In genomic region chr8:124310509-124310908, GRCm38 (mm10) we compare ENCODE assay signal across 32 mouse cellular contexts.
A peak's percentile ranks its signal among the peaks of the same experiment; 100 is the strongest.
DNase-seq lines count a peak whose midpoint lies in the region; ATAC-seq and TF ChIP-seq lines count a peak whose summit lies in the region.
"Had no signal": no experiment of that assay in that cellular context is flagged by ENCODE, and none has a peak within 500 bp of the region (broad histone marks: within the 10 kb centered on the region; RNA-seq: fewer than 3 reads in every experiment).

No protein-coding gene starts in this region.

- H3K4me3 ChIP-seq in hindbrain, embryonic 10.5 days, result no peak overlapping the region
- no peak overlapping the region for H3K4me3 ChIP-seq in hindbrain, postnatal 0 days (ENCODE audit: low read length)
- H3K4me3 ChIP-seq in kidney, embryonic 14.5 days (ENCODE audit: low read length), result no peak overlapping the region
- no peak overlapping the region for H3K4me3 ChIP-seq in liver, postnatal 0 days (ENCODE audit: low read depth, low read length)
- H3K4me3 ChIP-seq: embryonic facial prominence, embryonic 13.5 days; forebrain, embryonic 10.5 days; gastrocnemius, adult 2 months; heart, embryonic 12.5 days; limb, embryonic 13.5 days; megakaryocyte, embryonic 14.5 days; midbrain, embryonic 12.5 days; myocyte; neural tube, embryonic 12.5 days had no signal

- H3K4me1 ChIP-seq in hindbrain, embryonic 10.5 days (replicated peaks), result peaks cover 55% of the 10 kb centered on the region
- H3K4me1 ChIP-seq in hindbrain, postnatal 0 days (ENCODE audit: insufficient read depth, low read length), result no peaks in the 10 kb centered on the region
- H3K4me1 ChIP-seq in kidney, embryonic 14.5 days (ENCODE audit: control insufficient read depth, insufficient read depth, low read length), result peaks cover 5% of the 10 kb centered on the region
- peaks cover 5% of the 10 kb centered on the region for H3K4me1 ChIP-seq in liver, postnatal 0 days (ENCODE audit: insufficient read depth)

- WGBS in hindbrain, embryonic 10.5 days, result 78% methylated on average over 13 of the region's 13 CpGs
- 78% methylated on average over 13 of the region's 13 CpGs for WGBS in hindbrain, postnatal 0 days
- 83% methylated on average over 13 of the region's 13 CpGs for WGBS in kidney, embryonic 14.5 days
- WGBS in liver, postnatal 0 days (ENCODE audit: insufficient replicate concordance), result 69% methylated on average over 13 of the region's 13 CpGs

- H3K9ac ChIP-seq in hindbrain, postnatal 0 days (replicated peaks; ENCODE audit: low read length), result no peak overlapping the region
- H3K9ac ChIP-seq in kidney, embryonic 14.5 days (ENCODE audit: low read depth, low read length), result no peak overlapping the region
- no peak overlapping the region for H3K9ac ChIP-seq in liver, postnatal 0 days (replicated peaks)
- H3K9ac ChIP-seq: embryonic facial prominence, embryonic 13.5 days; heart, embryonic 12.5 days; hindbrain, embryonic 14.5 days; limb, embryonic 13.5 days; midbrain, embryonic 12.5 days; neural tube, embryonic 12.5 days had no signal

- H3K9me3 ChIP-seq in hindbrain, embryonic 10.5 days, result no peaks in the 10 kb centered on the region
- H3K9me3 ChIP-seq in hindbrain, postnatal 0 days (ENCODE audit: low read length), result no peaks in the 10 kb centered on the region
- H3K9me3 ChIP-seq in kidney, embryonic 14.5 days (ENCODE audit: control insufficient read depth, low read length), result no peaks in the 10 kb centered on the region
- H3K9me3 ChIP-seq in liver, postnatal 0 days (ENCODE audit: low read length), result no peaks in the 10 kb centered on the region
- H3K9me3 ChIP-seq: embryonic facial prominence, embryonic 13.5 days; forebrain, embryonic 10.5 days; heart, embryonic 12.5 days; limb, embryonic 13.5 days; megakaryocyte, embryonic 14.5 days; midbrain, embryonic 12.5 days; neural tube, embryonic 12.5 days had no signal

- no peaks in the 10 kb centered on the region for H3K27me3 ChIP-seq in hindbrain, embryonic 10.5 days (ENCODE audit: insufficient read depth, poor library complexity, severe bottlenecking)
- H3K27me3 ChIP-seq in hindbrain, postnatal 0 days (ENCODE audit: insufficient read depth, low read length), result no peaks in the 10 kb centered on the region
- no peaks in the 10 kb centered on the region for H3K27me3 ChIP-seq in kidney, embryonic 14.5 days (ENCODE audit: control insufficient read depth, insufficient read depth, low read length)
- no peaks in the 10 kb centered on the region for H3K27me3 ChIP-seq in liver, postnatal 0 days (ENCODE audit: insufficient read depth, low read length)
- H3K27me3 ChIP-seq: embryonic facial prominence, embryonic 13.5 days; heart, embryonic 12.5 days; limb, embryonic 13.5 days; megakaryocyte, embryonic 14.5 days; midbrain, embryonic 12.5 days; neural tube, embryonic 12.5 days had no signal

- peaks cover 68% of the 10 kb centered on the region for H3K36me3 ChIP-seq in hindbrain, embryonic 10.5 days
- no peaks in the 10 kb centered on the region for H3K36me3 ChIP-seq in hindbrain, postnatal 0 days (ENCODE audit: insufficient read depth, low read length)
- peaks cover 12% of the 10 kb centered on the region for H3K36me3 ChIP-seq in kidney, embryonic 14.5 days (ENCODE audit: control insufficient read depth, insufficient read depth, low read length)
- H3K36me3 ChIP-seq in liver, postnatal 0 days (replicated peaks; ENCODE audit: insufficient read depth, low read length), result peaks cover 13% of the 10 kb centered on the region

- ATAC-seq in hindbrain, postnatal 0 days, result no peak
- no peak for ATAC-seq in kidney, embryonic 14.5 days (ENCODE audit: low FRiP score, low TSS enrichment)
- peak; percentile 31 for ATAC-seq in liver, postnatal 0 days
- ATAC-seq: CD4-positive, CD25-positive, alpha-beta regulatory T cell, adult 4 months; forebrain, embryonic 16.5 days; inflammation-experienced regulatory T-cells, adult 6 months; lung, postnatal 0 days had no signal

- H3K4me2 ChIP-seq in hindbrain, postnatal 0 days (ENCODE audit: low read depth, low read length), result no peak overlapping the region
- no peak overlapping the region for H3K4me2 ChIP-seq in kidney, embryonic 14.5 days (replicated peaks; ENCODE audit: low read depth, low read length)
- no peak overlapping the region for H3K4me2 ChIP-seq in liver, postnatal 0 days (ENCODE audit: low read depth, low read length)
- H3K4me2 ChIP-seq: embryonic facial prominence, embryonic 13.5 days; heart, embryonic 12.5 days; hindbrain, embryonic 14.5 days; limb, embryonic 13.5 days; midbrain, embryonic 12.5 days; neural tube, embryonic 12.5 days had no signal

- no peak for DNase-seq in hindbrain, embryonic 10.5 days (ENCODE audit: low spot score)
- DNase-seq in hindbrain, postnatal 0 days (ENCODE audit: low spot score), result no peak
- peak; percentile 11 for DNase-seq in kidney, postnatal 14 days
- peak; percentile 42 for DNase-seq in adrenal gland, postnatal 14 days
- no peak for DNase-seq in liver, postnatal 0 days
- no peak for DNase-seq in ovary, postnatal 10 days (ENCODE audit: low spot score)
- DNase-seq: cerebellum, adult 18-20 months; cerebellum, postnatal 10 days; gastrocnemius, adult 2 months; gastrocnemius, postnatal 36 days; heart, adult 18-20 months; heart, postnatal 4 days; lung, adult 18-20 months; lung, postnatal 4 days; right cerebral cortex, postnatal 4 days; thymus, adult 2 months; thymus, postnatal 36 days had no signal

- TF ChIP-seq EP300 in liver, postnatal 0 days (IDR thresholded peaks at IDR 0.05; ENCODE audit: low read depth), result no peak

- peak overlapping the region; percentile 56 for H3K27ac ChIP-seq in hindbrain, embryonic 10.5 days
- H3K27ac ChIP-seq in hindbrain, postnatal 0 days, result no peak overlapping the region
- H3K27ac ChIP-seq in kidney, embryonic 14.5 days (ENCODE audit: low read depth, low read length), result no peak overlapping the region
- H3K27ac ChIP-seq in liver, postnatal 0 days (ENCODE audit: low read depth), result no peak overlapping the region
- H3K27ac ChIP-seq: embryonic facial prominence, embryonic 13.5 days; forebrain, embryonic 10.5 days; gastrocnemius, adult 2 months; hindbrain, embryonic 14.5 days; kidney, postnatal 0 days; limb, embryonic 13.5 days; midbrain, embryonic 12.5 days; neural tube, embryonic 12.5 days had no signal

- TF ChIP-seq CTCF in hindbrain, postnatal 0 days (IDR thresholded peaks at IDR 0.05; ENCODE audit: low read depth), result no peak
- no peak for TF ChIP-seq CTCF in liver, postnatal 0 days (IDR thresholded peaks at IDR 0.05; ENCODE audit: low read depth)

Comparison
In these comparisons a context has a peak if more than half of its experiments do, and no peak if none do; other contexts are left out.
1. DNase-seq: peak in kidney, postnatal 14 days (single experiment) and adrenal gland, postnatal 14 days (single experiment); none in hindbrain, embryonic 10.5 days (single experiment), hindbrain, postnatal 0 days (single experiment), liver, postnatal 0 days (single experiment) and ovary, postnatal 10 days (single experiment).